Mouse (Mus musculus): Measurements from ENCODE around the gene Mrpl9.

Gene Mrpl9

DNA sequence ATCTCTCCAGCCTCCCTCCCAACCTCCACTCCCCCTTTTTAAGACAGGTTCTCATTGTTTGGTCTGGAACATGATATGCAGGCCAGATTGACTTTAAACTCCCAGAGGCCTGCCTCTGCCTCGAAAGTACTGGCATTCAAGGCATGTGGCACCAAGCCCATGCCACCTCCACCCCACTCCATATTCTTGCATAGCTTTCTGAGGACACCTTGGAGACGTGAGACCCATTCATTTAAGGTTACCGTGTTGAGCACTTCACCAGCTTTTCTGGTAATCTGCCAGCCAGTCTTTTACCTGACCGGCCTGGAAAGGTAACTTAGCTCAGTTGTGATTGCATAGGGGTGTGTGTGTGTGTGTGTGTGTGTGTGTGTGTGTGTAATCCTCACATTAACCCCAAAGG lies 37.6 kb upstream of the Mrpl9 start:
- no peak for TF ChIP-seq CTCF (conservative IDR thresholded peaks at IDR 0.05; ENCODE audit: low read length)
- no peak for TF ChIP-seq POU5F1 (IDR thresholded peaks at IDR 0.05; ENCODE audit: borderline replicate concordance, low read length)
- no peak for TF ChIP-seq NANOG (IDR thresholded peaks at IDR 0.05; ENCODE audit: borderline replicate concordance, low read length)
- H3K4me3 ChIP-seq (replicated peaks; ENCODE audit: low read length) = no peak overlapping the region

DNA sequence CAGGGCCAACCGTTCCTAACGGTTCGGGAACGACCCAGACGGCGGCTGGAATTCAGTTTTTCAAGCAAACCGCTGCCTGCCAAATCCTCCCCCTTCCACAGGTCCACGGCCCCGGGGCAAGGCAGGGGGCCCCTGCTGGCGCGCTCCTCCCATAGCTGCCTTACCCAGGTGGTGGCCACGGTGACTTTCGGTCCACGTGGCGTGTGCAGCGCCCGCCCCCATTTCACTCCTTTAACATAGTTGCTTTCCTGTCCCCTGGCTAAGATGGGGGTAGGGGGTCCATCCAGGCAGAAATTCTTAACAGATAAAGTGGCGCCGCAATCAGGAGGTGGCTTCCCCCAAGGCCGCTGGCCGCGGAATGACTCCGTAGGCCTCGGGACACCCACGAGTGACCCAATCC lies 30.6 kb upstream of the Mrpl9 start:
- Histone ChIP-seq H3K4me3 (replicated peaks; ENCODE audit: low read length) (peak overlapping the region; percentile 69), H3K36me3 (ENCODE audit: insufficient read depth, low read length) (no peaks in the 10 kb centered on the region), H3K4me1 (replicated peaks; ENCODE audit: low read depth, low read length) (peaks cover 6% of the 10 kb centered on the region; the same call in 1 of the 2 replicates), H3K9me3 (ENCODE audit: low read length) (peaks cover 20% of the 10 kb centered on the region), H3K27me3 (ENCODE audit: insufficient read depth, low read length) (peaks cover 40% of the 10 kb centered on the region)
- no peak for TF ChIP-seq CTCF (conservative IDR thresholded peaks at IDR 0.05; ENCODE audit: low read length)
- no peak for TF ChIP-seq NANOG (IDR thresholded peaks at IDR 0.05; ENCODE audit: borderline replicate concordance, low read length)
- no peak for TF ChIP-seq POU5F1 (IDR thresholded peaks at IDR 0.05; ENCODE audit: borderline replicate concordance, low read length)

More for the DNA sequence above, 37.6 kb upstream of the Mrpl9 start:
- Histone ChIP-seq H3K36me3 (ENCODE audit: insufficient read depth, low read length) (no peaks in the 10 kb centered on the region), H3K9me3 (ENCODE audit: low read length) (no peaks in the 10 kb centered on the region), H3K4me1 (replicated peaks; ENCODE audit: low read depth, low read length) (peaks cover 7% of the 10 kb centered on the region; the same call in 1 of the 2 replicates), H3K27me3 (ENCODE audit: insufficient read depth, low read length) (peaks cover 73% of the 10 kb centered on the region)

DNA sequence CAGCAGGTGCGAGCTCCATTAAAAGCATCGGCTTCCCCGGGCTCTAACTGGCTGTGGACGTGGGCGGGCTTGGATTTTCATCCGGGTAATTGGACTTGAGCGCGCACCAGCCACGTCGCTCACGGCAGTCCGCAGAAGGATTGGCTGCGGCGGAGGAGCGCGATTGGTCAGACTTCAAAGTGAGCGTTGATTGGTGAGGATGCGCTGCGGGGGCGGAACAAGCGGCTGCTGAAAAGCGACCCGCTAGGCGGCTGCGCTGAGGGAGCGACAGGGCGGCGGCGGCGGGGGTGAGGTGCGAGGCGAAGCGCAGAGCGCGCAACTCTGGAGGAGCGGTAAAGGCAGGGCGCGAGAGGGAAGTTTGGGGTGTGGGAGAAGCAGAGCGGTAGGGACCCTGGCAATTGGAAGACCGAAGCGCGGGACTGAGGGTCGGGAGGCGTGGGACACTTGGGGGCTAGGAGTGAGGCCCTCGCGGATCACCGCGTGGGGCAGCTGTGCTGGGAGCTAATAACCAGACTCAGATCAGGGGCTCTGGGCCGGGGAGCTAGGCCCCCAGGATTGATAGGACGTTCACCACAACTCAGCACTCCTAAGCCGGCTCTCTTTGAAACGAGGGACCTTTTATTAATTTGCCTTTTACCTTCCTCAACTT lies 30.0 kb upstream of the Mrpl9 start, which contains the start of gene Tdrkh:
Gene Tdrkh, plus strand, starts transcription at position 243 of the 649 bp plus-strand sequence.
- peaks cover 20% of the 10 kb centered on the region for H3K9me3 ChIP-seq (ENCODE audit: low read length)
- no peak for TF ChIP-seq CTCF (conservative IDR thresholded peaks at IDR 0.05; ENCODE audit: low read length)
- TF ChIP-seq POU5F1 (IDR thresholded peaks at IDR 0.05; ENCODE audit: borderline replicate concordance, low read length) = no peak
- TF ChIP-seq NANOG (IDR thresholded peaks at IDR 0.05; ENCODE audit: borderline replicate concordance, low read length) = no peak

DNA sequence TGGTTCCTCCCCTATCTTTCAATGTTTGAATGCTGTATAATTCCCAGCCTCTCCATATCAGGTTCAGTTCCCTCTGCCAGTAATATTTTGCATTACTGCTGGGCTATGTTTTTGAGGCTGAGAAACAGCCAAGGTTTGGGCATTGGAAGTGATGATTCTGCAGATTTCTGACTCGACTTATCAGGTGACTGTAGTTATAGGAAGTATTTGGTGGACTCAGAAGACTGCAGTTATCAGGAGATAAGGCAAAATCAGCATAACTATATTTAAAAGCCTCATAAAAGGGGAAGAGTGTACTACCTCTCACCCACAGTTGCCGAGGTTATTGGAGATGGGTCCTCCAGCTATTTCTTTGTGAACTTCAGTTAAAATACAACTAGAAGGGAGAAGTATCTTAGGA lies 12.1 kb upstream of the Mrpl9 start:
- TF ChIP-seq POU5F1 (IDR thresholded peaks at IDR 0.05; ENCODE audit: borderline replicate concordance, low read length) (no peak), NANOG (IDR thresholded peaks at IDR 0.05; ENCODE audit: borderline replicate concordance, low read length) (no peak), CTCF (conservative IDR thresholded peaks at IDR 0.05; ENCODE audit: low read length) (no peak)
- no peak overlapping the region for H3K4me3 ChIP-seq (replicated peaks; ENCODE audit: low read length)
- H3K36me3 ChIP-seq (ENCODE audit: insufficient read depth, low read length) = no peaks in the 10 kb centered on the region
- no peaks in the 10 kb centered on the region for H3K9me3 ChIP-seq (ENCODE audit: low read length)
- H3K4me1 ChIP-seq (replicated peaks; ENCODE audit: low read depth, low read length) = no peaks in the 10 kb centered on the region
- H3K27me3 ChIP-seq (ENCODE audit: insufficient read depth, low read length) = peaks cover 11% of the 10 kb centered on the region; the same call in 1 of the 2 replicates

More for the DNA sequence above, 30.0 kb upstream of the Mrpl9 start, which contains the start of gene Tdrkh:
- Histone ChIP-seq H3K4me1 (replicated peaks; ENCODE audit: low read depth, low read length) (peaks cover 6% of the 10 kb centered on the region; the same call in 1 of the 2 replicates), H3K36me3 (ENCODE audit: insufficient read depth, low read length) (no peaks in the 10 kb centered on the region), H3K27me3 (ENCODE audit: insufficient read depth, low read length) (peaks cover 37% of the 10 kb centered on the region), H3K4me3 (replicated peaks; ENCODE audit: low read length) (peak within 1 kb of the TSS; percentile 69)

DNA sequence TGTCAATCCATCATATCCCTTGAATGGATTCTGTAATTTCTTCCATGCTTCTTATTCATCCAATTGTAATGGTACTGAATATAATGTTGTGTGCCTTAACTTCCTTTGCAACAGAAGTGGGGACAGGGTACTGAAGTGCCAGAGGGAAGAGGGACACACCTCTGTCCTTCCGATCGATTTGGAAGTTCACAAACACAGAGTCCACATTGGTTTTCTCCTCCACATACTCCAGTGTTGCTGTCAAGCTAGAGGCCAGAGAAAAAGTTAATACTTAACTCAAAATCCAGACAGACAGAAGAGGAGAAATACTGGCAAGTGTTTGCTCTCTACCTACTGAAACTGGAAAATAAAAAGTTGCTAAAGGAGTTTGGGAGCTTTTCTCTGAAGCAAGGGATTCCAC lies 8.8 kb upstream of the Mrpl9 start:
- no peak overlapping the region for H3K4me3 ChIP-seq (replicated peaks; ENCODE audit: low read length)
- TF ChIP-seq CTCF (conservative IDR thresholded peaks at IDR 0.05; ENCODE audit: low read length) (no peak), POU5F1 (IDR thresholded peaks at IDR 0.05; ENCODE audit: borderline replicate concordance, low read length) (no peak), NANOG (IDR thresholded peaks at IDR 0.05; ENCODE audit: borderline replicate concordance, low read length) (no peak)
- 0 out of 2 replicates have a peak, but pooled peaks cover 5% of the 10 kb centered on the region for H3K27me3 ChIP-seq (ENCODE audit: insufficient read depth, low read length)
- no peaks in the 10 kb centered on the region for H3K9me3 ChIP-seq (ENCODE audit: low read length)
- H3K4me1 ChIP-seq (replicated peaks; ENCODE audit: low read depth, low read length) = no peaks in the 10 kb centered on the region
- no peaks in the 10 kb centered on the region for H3K36me3 ChIP-seq (ENCODE audit: insufficient read depth, low read length)

DNA sequence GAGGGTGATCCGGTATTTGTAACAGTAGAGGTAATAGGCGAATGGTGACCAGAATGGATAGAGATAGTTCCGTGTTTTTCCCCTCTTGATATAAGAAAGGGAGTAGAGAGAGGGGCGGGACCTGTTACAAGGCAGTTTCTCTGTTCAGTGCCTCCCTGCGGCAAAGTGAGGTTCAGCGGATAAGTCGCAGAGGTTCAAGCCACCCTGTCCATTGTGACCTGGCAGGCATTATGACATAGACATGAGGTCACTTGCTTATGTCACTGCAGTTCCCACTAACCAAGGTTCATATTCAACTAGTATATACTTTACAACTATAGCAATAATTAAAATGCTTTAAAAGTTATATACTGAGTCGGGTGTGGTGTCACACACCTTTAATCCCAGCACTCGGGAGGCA lies 6.7 kb upstream of the Mrpl9 start:
- Histone ChIP-seq H3K36me3 (ENCODE audit: insufficient read depth, low read length) (no peaks in the 10 kb centered on the region), H3K27me3 (ENCODE audit: insufficient read depth, low read length) (peaks cover 14% of the 10 kb centered on the region), H3K4me3 (replicated peaks; ENCODE audit: low read length) (no peak overlapping the region), H3K9me3 (ENCODE audit: low read length) (no peaks in the 10 kb centered on the region), H3K4me1 (replicated peaks; ENCODE audit: low read depth, low read length) (no peaks in the 10 kb centered on the region)
- no peak for TF ChIP-seq CTCF (conservative IDR thresholded peaks at IDR 0.05; ENCODE audit: low read length)
- no peak for TF ChIP-seq NANOG (IDR thresholded peaks at IDR 0.05; ENCODE audit: borderline replicate concordance, low read length)
- no peak for TF ChIP-seq POU5F1 (IDR thresholded peaks at IDR 0.05; ENCODE audit: borderline replicate concordance, low read length)

DNA sequence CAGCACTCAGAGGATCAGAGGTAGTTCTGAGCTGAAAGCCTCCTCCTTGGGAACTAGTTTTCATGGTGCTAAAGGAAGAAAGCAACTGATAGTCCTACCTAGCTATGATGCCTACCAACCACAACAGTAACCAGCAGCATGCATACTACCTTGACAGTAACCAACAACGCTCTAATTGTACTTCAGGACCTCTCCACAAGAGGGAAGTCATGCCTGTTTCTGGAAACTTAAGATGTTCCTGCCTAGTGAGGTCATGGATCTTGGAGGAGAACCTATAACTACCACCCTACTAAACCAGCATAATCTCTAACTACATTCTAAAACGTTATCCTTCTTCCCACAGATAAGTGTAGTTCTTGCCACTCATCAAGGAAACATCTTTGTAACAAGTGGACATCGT lies 1.9 kb upstream of the Mrpl9 start:
- H3K36me3 ChIP-seq (ENCODE audit: insufficient read depth, low read length) = peaks cover 19% of the 10 kb centered on the region
- no peak overlapping the region for H3K4me3 ChIP-seq (replicated peaks; ENCODE audit: low read length)
- peaks cover 9% of the 10 kb centered on the region for H3K27me3 ChIP-seq (ENCODE audit: insufficient read depth, low read length)
- peaks cover 10% of the 10 kb centered on the region for H3K4me1 ChIP-seq (replicated peaks; ENCODE audit: low read depth, low read length)
- TF ChIP-seq NANOG (IDR thresholded peaks at IDR 0.05; ENCODE audit: borderline replicate concordance, low read length) (no peak), CTCF (conservative IDR thresholded peaks at IDR 0.05; ENCODE audit: low read length) (peak; percentile 37), POU5F1 (IDR thresholded peaks at IDR 0.05; ENCODE audit: borderline replicate concordance, low read length) (no peak)
- no peaks in the 10 kb centered on the region for H3K9me3 ChIP-seq (ENCODE audit: low read length)

DNA sequence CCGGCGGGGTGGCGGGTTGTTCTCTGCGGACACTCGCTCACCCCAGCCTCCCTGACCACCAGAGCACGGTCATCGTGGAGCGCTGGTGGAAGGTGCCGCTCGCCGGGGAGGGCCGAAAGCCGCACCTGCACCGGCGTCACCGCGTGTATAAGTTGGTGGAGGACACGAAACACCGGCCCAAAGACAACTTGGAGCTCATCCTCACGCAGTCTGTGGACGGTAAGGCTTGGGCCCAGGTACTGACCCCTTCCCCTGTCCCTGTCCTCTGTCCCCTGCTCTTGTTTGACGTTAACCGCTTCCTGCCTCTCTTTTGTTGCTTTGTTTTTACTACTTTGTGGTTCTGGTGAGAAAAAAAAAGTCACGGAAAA lies 463 bp downstream of the Mrpl9 start, which contains the start of gene Oaz3:
Gene Oaz3, minus strand, starts transcription at position 319 of the 368 bp plus-strand sequence.
- Histone ChIP-seq H3K9me3 (ENCODE audit: low read length) (no peaks in the 10 kb centered on the region), H3K27me3 (ENCODE audit: insufficient read depth, low read length) (peaks cover 9% of the 10 kb centered on the region), H3K4me3 (replicated peaks; ENCODE audit: low read length) (peak within 1 kb of the TSS; percentile 100), H3K36me3 (ENCODE audit: insufficient read depth, low read length) (peaks cover 42% of the 10 kb centered on the region), H3K4me1 (replicated peaks; ENCODE audit: low read depth, low read length) (peaks cover 10% of the 10 kb centered on the region)
- TF ChIP-seq NANOG (IDR thresholded peaks at IDR 0.05; ENCODE audit: borderline replicate concordance, low read length) (no peak), CTCF (conservative IDR thresholded peaks at IDR 0.05; ENCODE audit: low read length) (no peak), POU5F1 (IDR thresholded peaks at IDR 0.05; ENCODE audit: borderline replicate concordance, low read length) (no peak)

Measured in E14TG2a.4 (cell line).